In the genomic region with DNA sequence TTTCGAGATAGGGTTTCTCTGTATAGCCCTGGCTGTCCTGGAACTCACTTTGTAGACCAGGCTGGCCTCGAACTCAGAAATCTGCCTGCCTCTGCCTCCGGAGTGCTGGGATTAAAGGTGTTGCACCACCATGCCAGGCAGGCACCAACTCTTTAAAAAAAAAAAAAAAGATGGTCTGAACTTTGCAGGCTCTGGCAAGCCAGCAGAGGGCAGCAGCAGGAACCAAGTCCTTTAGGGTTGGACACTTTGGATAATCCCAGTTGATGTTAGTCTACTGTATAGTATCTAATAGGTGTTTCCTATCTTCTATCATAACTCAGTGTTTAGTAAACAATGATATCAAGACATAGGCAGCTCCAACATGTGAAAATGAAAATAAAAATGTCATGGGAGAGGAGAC, we compare ENCODE assay signal across 10 mouse cellular contexts. TPM values are rescaled to one million over a fixed set of nuclear protein-coding genes. Genes with fewer than 3 reads are reported as not detected.
DNase-seq lines count a peak whose midpoint lies in the region; ATAC-seq lines count a peak whose summit lies in the region.
"Had no signal": no experiment of that assay in that cellular context is flagged by ENCODE, and none has a peak within 500 bp of the region (broad histone marks: within the 10 kb centered on the region; RNA-seq: fewer than 3 reads in every experiment).

No protein-coding gene starts in this region.

- no peak overlapping the region for H3K9ac ChIP-seq in intestine, embryonic 16.5 days (ENCODE audit: low read depth, low read length)
- H3K9ac ChIP-seq: embryonic facial prominence, embryonic 13.5 days had no signal

- no peaks in the 10 kb centered on the region for H3K9me3 ChIP-seq in intestine, embryonic 16.5 days (ENCODE audit: control insufficient read depth, low read length)
- H3K9me3 ChIP-seq: embryonic facial prominence, embryonic 13.5 days had no signal

- H3K4me3 ChIP-seq in intestine, embryonic 16.5 days (ENCODE audit: low read length): no peak overlapping the region
- H3K4me3 ChIP-seq: embryonic facial prominence, embryonic 13.5 days had no signal

- H3K4me2 ChIP-seq in intestine, embryonic 16.5 days (ENCODE audit: low read depth, low read length): no peak overlapping the region
- H3K4me2 ChIP-seq: embryonic facial prominence, embryonic 13.5 days had no signal

- no peaks in the 10 kb centered on the region for H3K36me3 ChIP-seq in intestine, embryonic 16.5 days (ENCODE audit: control insufficient read depth, insufficient read depth, low read length)
- H3K36me3 ChIP-seq: embryonic facial prominence, embryonic 13.5 days had no signal

- 58% methylated on average over 2 of the region's 3 CpGs for WGBS in intestine, embryonic 16.5 days

- H3K27me3 ChIP-seq in intestine, embryonic 16.5 days (replicated peaks; ENCODE audit: control insufficient read depth, insufficient read depth, low read length): no peaks in the 10 kb centered on the region
- H3K27me3 ChIP-seq: embryonic facial prominence, embryonic 13.5 days had no signal

- ATAC-seq in hematopoietic stem cell, adult 5-6 weeks (replicated peaks in 1 of 2; ENCODE audit: insufficient read depth in 1 of 2, low FRiP score in 2 of 2, low TSS enrichment in 1 of 2, low read depth in 1 of 2, poor library complexity in 2 of 2, severe bottlenecking in 2 of 2): peak; percentile 48 to 71; a peak in 2 of 4 replicates
- ATAC-seq in intestine, embryonic 16.5 days: no peak

- no peak overlapping the region for H3K27ac ChIP-seq in intestine, embryonic 16.5 days (ENCODE audit: low read length)
- H3K27ac ChIP-seq: embryonic facial prominence, embryonic 13.5 days had no signal

- peak; percentile 23 to 31 for DNase-seq in left cerebral cortex, adult 18-20 months (ENCODE audit: low spot score in 2 of 2)
- no peak for DNase-seq in left cerebral cortex, adult 8-10 months (ENCODE audit: low spot score in 2 of 2)
- DNase-seq in MN1 (ENCODE audit: low spot score): peak; percentile 5
- peak; percentile 3 for DNase-seq in c-Kit-positive CD71-positive TER-119-negative erythroid progenitor cells, embryonic 14.5 days (ENCODE audit: low read depth)
- DNase-seq in naive thymus-derived CD4-positive, alpha-beta T cell, adult 2 months (ENCODE audit: low read depth): peak; percentile 22
- no peak for DNase-seq in Muller cell, postnatal 12 days (ENCODE audit: inconsistent ontology term)

- H3K4me1 ChIP-seq in intestine, embryonic 16.5 days (ENCODE audit: control insufficient read depth, insufficient read depth, low read length): no peaks in the 10 kb centered on the region
- H3K4me1 ChIP-seq: embryonic facial prominence, embryonic 13.5 days had no signal

RNA-seq across cellular contexts. Expression of a gene that starts 26.7 kb away (rescaled TPM):
- total RNA-seq in left cerebral cortex, adult 18-20 months (2021): not detected
- total RNA-seq in left cerebral cortex, adult 8-10 months (2022): not detected
- not detected in 2 replicates for total RNA-seq in hematopoietic stem cell, adult 5-6 weeks (2017)
- polyA plus RNA-seq in intestine, embryonic 16.5 days (2015; fragmentation: Nextera tagmentation; extraction: Ambion mirVana): 3.4 and 3.7 TPM in 2 replicates
- total RNA-seq: left cerebral cortex, postnatal 25 days had no signal
- polyA plus RNA-seq: embryonic facial prominence, embryonic 13.5 days had no signal

RNA-seq across cellular contexts. Expression of a gene that starts 43.1 kb away (rescaled TPM):
- 1 to 10 TPM; 2.9 to 3.1 TPM for total RNA-seq in left cerebral cortex, adult 18-20 months (2021)
- 1 to 10 TPM; 3.2 to 4.3 (median 3.4) TPM for total RNA-seq in left cerebral cortex, adult 8-10 months (2022)
- total RNA-seq in hematopoietic stem cell, adult 5-6 weeks (2017): 0.63 and 1.1 TPM in 2 replicates
- polyA plus RNA-seq in intestine, embryonic 16.5 days (2015; fragmentation: Nextera tagmentation; extraction: Ambion mirVana): 0.88 and 1.0 TPM in 2 replicates

RNA-seq across cellular contexts. Expression of a gene that starts 44.4 kb away (rescaled TPM):
- not detected for total RNA-seq in left cerebral cortex, adult 18-20 months (2021)
- total RNA-seq in left cerebral cortex, adult 8-10 months (2022): not detected
- total RNA-seq in hematopoietic stem cell, adult 5-6 weeks (2017): not detected in 2 replicates
- not detected in 2 replicates for polyA plus RNA-seq in intestine, embryonic 16.5 days (2015; fragmentation: Nextera tagmentation; extraction: Ambion mirVana)
- total RNA-seq: left cerebral cortex, postnatal 25 days had no signal
- polyA plus RNA-seq: embryonic facial prominence, embryonic 13.5 days had no signal

RNA-seq across cellular contexts. Expression of a gene that starts 52.1 kb away (rescaled TPM):
- not detected for total RNA-seq in left cerebral cortex, adult 18-20 months (2021)
- not detected for total RNA-seq in left cerebral cortex, adult 8-10 months (2022)
- total RNA-seq in hematopoietic stem cell, adult 5-6 weeks (2017): not detected in 2 replicates
- not detected in 2 replicates for polyA plus RNA-seq in intestine, embryonic 16.5 days (2015; fragmentation: Nextera tagmentation; extraction: Ambion mirVana)
- total RNA-seq: left cerebral cortex, postnatal 25 days had no signal
- polyA plus RNA-seq: embryonic facial prominence, embryonic 13.5 days had no signal

Comparison
In these comparisons a context has a peak if more than half of its experiments do, and no peak if none do; other contexts are left out.
1. DNase-seq: peak in left cerebral cortex, adult 18-20 months (2 of 2), MN1 (single experiment), c-Kit-positive CD71-positive TER-119-negative erythroid progenitor cells, embryonic 14.5 days (single experiment) and naive thymus-derived CD4-positive, alpha-beta T cell, adult 2 months (single experiment); none in left cerebral cortex, adult 8-10 months (0 of 2) and Muller cell, postnatal 12 days (single experiment).